In the genomic region with DNA sequence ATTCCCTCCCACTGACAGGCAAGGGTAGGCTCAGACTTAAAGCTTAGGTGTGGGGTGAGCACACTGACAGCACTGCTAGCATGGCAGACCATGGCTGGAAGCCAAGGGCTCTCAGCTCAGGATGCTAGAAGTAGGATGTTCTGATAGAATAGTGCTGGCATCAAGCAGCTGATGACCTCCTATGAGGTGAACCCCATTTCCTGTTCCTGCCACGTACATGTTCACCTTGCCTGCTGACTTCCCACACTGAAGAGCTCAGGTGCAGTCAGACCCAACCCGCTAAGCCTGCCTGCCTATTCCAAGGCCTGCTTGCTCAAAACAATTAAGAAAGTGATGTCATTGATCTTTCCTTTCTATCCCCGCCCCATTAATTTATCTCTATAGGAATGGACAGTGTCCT, we compare ENCODE assay signal across 17 mouse cellular contexts. TPM values are rescaled to one million over a fixed set of nuclear protein-coding genes. Genes with fewer than 3 reads are reported as not detected.
"Had no signal": no experiment of that assay in that cellular context is flagged by ENCODE, and none has a peak within 500 bp of the region (broad histone marks: within the 10 kb centered on the region; RNA-seq: fewer than 3 reads in every experiment).

No protein-coding gene starts in this region.

RNA-seq across cellular contexts. Expression of gene Bcl2a1d, which starts 42.3 kb away (rescaled TPM):
- total RNA-seq: left cerebral cortex, postnatal 10 days; left cerebral cortex, postnatal 4 days; midbrain, postnatal 0 days had no signal
- polyA plus RNA-seq: limb, embryonic 10.5 days; limb, embryonic 11.5 days; limb, embryonic 15.5 days; liver, embryonic 12.5 days; liver, embryonic 16.5 days; midbrain, embryonic 10.5 days; midbrain, embryonic 11.5 days; midbrain, embryonic 12.5 days; midbrain, embryonic 13.5 days; midbrain, embryonic 15.5 days; midbrain, embryonic 16.5 days; midbrain, postnatal 0 days; myocyte; neural tube, embryonic 11.5 days; neural tube, embryonic 12.5 days had no signal
